Mouse (Mus musculus) intestine, postnatal 0 days (tissue): ENCODE measurements around the gene Adamtsl5. TPM values are rescaled to one million over a fixed set of nuclear protein-coding genes. Genes with fewer than 3 reads are reported as not detected.
A peak's percentile ranks its signal among the peaks of the same experiment; 100 is the strongest.

ENCODE experiments used
- ATAC-seq: fragments of 200-750 bp; cut with Nextera tagmentation; 2 replicates; pipeline ENCODE4 v1.8.0; 2017; ENCODE audit warnings: mild to moderate bottlenecking, moderate TSS enrichment, moderate library complexity
- H3K27ac ChIP-seq: fragments of 300-500 bp; sonication (generic); 2 replicates; pipeline ENCODE4 v1.5.1; 2014; ENCODE audit warnings: mild to moderate bottlenecking, low read depth, low read length, moderate library complexity
- H3K27me3 ChIP-seq: fragments of 300-500 bp; sonication (generic); replicated peaks from 2 replicates; pipeline ENCODE4 v1.6.1; 2014; ENCODE audit warnings: low read length, mixed read lengths; ENCODE audit not compliant: control insufficient read depth, insufficient read depth
- H3K36me3 ChIP-seq: fragments of 300-500 bp; sonication (generic); 2 replicates; pipeline ENCODE4 v1.6.1; 2014; ENCODE audit warnings: mild to moderate bottlenecking, moderate library complexity; ENCODE audit not compliant: control insufficient read depth, insufficient read depth
- H3K4me1 ChIP-seq: fragments of 300-500 bp; sonication (generic); replicated peaks from 2 replicates; pipeline ENCODE4 v1.6.1; 2014; ENCODE audit warnings: antibody characterized with exemption, low read length, mixed read lengths; ENCODE audit not compliant: control insufficient read depth, insufficient read depth
- H3K4me2 ChIP-seq: fragments of 300-500 bp; sonication (generic); replicated peaks from 2 replicates; pipeline ENCODE4 v1.6.1; 2014; ENCODE audit warnings: low read depth, mild to moderate bottlenecking, moderate library complexity
- H3K4me3 ChIP-seq: fragments of 300-500 bp; sonication (generic); 2 replicates; pipeline ENCODE4 v1.5.1; 2014; ENCODE audit warnings: low read depth, low read length
- H3K9ac ChIP-seq: fragments of 300-500 bp; sonication (generic); 2 replicates; pipeline ENCODE4 v1.6.1; 2014; ENCODE audit warnings: mild to moderate bottlenecking, low read depth, low read length
- H3K9me3 ChIP-seq: fragments of 300-500 bp; sonication (generic); 2 replicates; pipeline ENCODE4 v1.6.1; 2016; ENCODE audit warnings: mixed run types; ENCODE audit not compliant: control insufficient read depth
- CTCF ChIP-seq: sonication (generic); IDR thresholded peaks from 2 replicates; pipeline ENCODE4 v1.5.1; 2016; ENCODE audit warnings: low read depth, mild to moderate bottlenecking, control low read depth, antibody characterized with exemption, moderate library complexity
- WGBS: fragments of 180-500 bp; shearing (Covaris S2); extraction: QIAGEN DNeasy Blood & Tissue Kit; methylation state at CpG from one replicate; pipeline ENCODE4 v1.1.7; 2014; 5-methylcytosine and 5-hydroxymethylcytosine counted together
- polyA plus RNA-seq: library from polyadenylated mRNA; unstranded; fragments of >200 nt; fragmentation: Nextera tagmentation; extraction: Ambion mirVana; gene quantifications from 2 replicates; pipeline ENCODE4 v1.2.1, GENCODE M21; 2015

Adamtsl5 gene
- polyA plus RNA-seq, 1 experiment from 2014 or later, result 46.7 TPM

DNA sequence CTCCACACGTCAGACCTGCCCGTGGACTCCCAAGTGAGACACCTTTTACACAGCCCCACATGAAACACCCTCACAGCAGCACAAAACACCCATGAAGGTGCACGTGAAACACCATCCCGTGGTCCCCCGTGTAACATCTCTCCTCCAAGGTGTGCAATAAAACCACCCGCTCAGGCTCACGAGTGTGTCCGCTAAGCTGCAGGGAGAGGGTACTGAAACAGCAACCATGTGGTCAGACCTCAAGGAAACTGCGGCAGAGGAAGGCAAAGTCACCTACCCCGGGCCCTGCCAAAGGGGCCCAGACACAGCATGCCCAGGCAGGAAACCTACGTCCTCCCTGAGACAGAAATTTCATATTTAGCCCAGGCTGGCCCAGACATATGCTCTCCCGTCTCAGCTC, 11.9 kb downstream of the Adamtsl5 start:
- H3K27me3 ChIP-seq, result peaks cover 4% of the 10 kb centered on the region; the same call in 1 of the 2 replicates
- no peak for TF ChIP-seq CTCF
- H3K4me1 ChIP-seq, result 0 out of 2 replicates have a peak, but pooled peaks cover 9% of the 10 kb centered on the region
- no peak overlapping the region for H3K9ac ChIP-seq
- peaks cover 22% of the 10 kb centered on the region for H3K36me3 ChIP-seq
- H3K27ac ChIP-seq, result no peak overlapping the region
- H3K9me3 ChIP-seq, result no peaks in the 10 kb centered on the region
- no peak overlapping the region for H3K4me2 ChIP-seq
- 80% methylated on average over 12 of the region's 12 CpGs for WGBS
- H3K4me3 ChIP-seq, result no peak overlapping the region
- ATAC-seq, result no peak

DNA sequence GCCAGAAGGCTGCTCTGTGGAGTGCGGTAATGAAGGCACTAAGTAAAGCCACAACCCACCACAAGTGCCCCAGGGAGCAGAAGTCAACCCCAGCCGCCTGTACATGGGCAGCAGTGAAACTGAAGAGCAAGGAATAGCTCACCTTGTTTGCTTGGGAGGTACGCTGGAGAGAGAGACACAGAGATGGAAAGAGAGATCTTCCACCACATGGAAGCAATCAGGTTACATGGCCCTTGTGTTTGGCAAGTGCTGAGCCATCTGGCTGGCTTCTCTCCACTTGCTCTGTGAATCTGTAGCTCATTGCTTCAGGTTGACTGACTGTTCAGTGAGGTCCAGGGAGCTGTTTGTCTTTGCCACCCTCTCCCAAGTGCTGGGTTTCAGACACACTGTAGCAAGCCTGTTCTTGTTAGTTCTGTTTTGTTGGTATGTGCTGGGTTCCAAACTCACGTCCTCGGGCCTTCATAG, 15.7 kb downstream of the Adamtsl5 start:
- Histone ChIP-seq H3K4me2 (peak overlapping the region; percentile 81), H3K9me3 (no peaks in the 10 kb centered on the region), H3K27me3 (no peaks in the 10 kb centered on the region), H3K4me1 (no peaks in the 10 kb centered on the region; the same call in 1 of the 2 replicates), H3K4me3 (no peak overlapping the region), H3K9ac (peak overlapping the region; percentile 26; the same call in 1 of the 2 replicates), H3K27ac (peak overlapping the region; percentile 82), H3K36me3 (peaks cover 22% of the 10 kb centered on the region)
- ATAC-seq, result no peak
- 52% methylated on average over 5 of the region's 5 CpGs for WGBS
- no peak for TF ChIP-seq CTCF

DNA sequence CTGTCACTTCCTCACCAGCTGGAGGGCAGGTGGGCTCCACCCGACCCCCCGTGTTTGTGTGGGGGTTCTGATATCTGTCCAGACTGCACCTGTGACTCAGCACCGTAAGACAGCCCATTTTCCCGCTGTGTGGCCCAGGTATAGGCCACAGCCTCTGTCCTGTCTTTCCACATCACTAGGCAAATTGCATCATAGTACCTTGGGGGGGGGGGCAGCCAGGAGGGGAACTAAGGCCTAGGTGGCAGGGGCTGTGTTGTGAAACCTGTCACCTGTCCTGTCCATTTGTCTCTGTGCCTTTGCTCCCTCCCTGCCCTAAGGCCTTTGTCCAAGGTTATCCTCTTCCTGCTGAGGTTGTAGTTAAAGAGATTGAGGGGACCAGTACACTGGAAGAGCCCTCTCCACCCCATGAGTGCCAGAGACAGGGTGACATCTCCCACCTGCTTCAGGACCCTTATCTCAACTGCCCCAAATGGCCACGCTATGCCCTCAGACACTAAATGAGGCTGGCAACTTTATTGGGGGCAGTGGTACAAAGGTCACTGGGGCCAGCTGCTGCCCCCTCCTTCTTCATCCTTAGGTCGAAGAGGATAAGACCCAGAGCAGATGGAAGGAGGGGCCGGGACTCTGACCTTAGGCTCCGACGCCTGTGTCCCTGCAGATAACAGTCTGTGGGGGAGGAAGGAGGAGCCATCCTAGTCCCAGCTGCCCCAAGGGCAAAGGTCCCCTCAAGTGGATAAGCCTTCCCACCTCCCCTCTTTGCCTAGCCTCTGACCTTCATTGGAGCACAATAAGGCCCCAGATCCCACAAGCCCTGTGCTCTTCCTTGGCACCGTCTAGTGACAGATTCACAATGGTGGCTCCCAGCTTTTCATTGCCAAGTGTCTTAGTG, 16.3 kb downstream of the Adamtsl5 start:
- peaks cover 22% of the 10 kb centered on the region for H3K36me3 ChIP-seq
- 31% methylated on average over 10 of the region's 10 CpGs for WGBS
- H3K9ac ChIP-seq, result peak overlapping the region; percentile 26; the same call in 1 of the 2 replicates
- no peak for TF ChIP-seq CTCF
- peak overlapping the region; percentile 82 for H3K27ac ChIP-seq
- no peaks in the 10 kb centered on the region for H3K9me3 ChIP-seq
- H3K27me3 ChIP-seq, result no peaks in the 10 kb centered on the region
- peak overlapping the region; percentile 49 for H3K4me3 ChIP-seq
- no peaks in the 10 kb centered on the region; the same call in 1 of the 2 replicates for H3K4me1 ChIP-seq
- ATAC-seq, result peak; percentile 59
- H3K4me2 ChIP-seq, result peak overlapping the region; percentile 81

DNA sequence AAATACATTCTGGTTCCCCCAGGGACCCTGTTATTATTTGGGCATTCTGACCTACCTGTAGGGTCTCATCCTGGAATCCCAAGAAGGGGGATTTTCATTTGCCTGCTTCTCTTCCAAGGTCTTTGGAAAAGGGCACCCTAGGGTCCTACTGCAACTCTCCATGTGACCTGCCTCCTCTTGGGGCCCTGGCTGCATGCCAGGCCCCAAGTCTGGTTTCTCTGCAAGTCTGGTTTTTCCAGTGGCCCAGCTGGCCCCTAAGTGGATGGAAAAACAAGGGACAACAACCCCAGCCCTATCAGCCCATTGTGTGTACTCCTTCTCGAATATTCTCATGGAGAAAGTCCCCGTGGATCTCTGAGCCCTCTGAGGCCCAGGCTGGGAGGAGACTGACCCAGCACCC, 17.3 kb downstream of the Adamtsl5 start:
- H3K27ac ChIP-seq, result peak overlapping the region; percentile 82
- WGBS, result 36% methylated on average over 2 of the region's 2 CpGs
- ATAC-seq, result no peak
- peak overlapping the region; percentile 44; the same call in 1 of the 2 replicates for H3K9ac ChIP-seq
- H3K27me3 ChIP-seq, result no peaks in the 10 kb centered on the region
- TF ChIP-seq CTCF, result no peak
- no peaks in the 10 kb centered on the region for H3K9me3 ChIP-seq
- peak overlapping the region; percentile 49 for H3K4me3 ChIP-seq
- H3K36me3 ChIP-seq, result peaks cover 20% of the 10 kb centered on the region
- peak overlapping the region; percentile 81 for H3K4me2 ChIP-seq
- H3K4me1 ChIP-seq, result no peaks in the 10 kb centered on the region; the same call in 1 of the 2 replicates

DNA sequence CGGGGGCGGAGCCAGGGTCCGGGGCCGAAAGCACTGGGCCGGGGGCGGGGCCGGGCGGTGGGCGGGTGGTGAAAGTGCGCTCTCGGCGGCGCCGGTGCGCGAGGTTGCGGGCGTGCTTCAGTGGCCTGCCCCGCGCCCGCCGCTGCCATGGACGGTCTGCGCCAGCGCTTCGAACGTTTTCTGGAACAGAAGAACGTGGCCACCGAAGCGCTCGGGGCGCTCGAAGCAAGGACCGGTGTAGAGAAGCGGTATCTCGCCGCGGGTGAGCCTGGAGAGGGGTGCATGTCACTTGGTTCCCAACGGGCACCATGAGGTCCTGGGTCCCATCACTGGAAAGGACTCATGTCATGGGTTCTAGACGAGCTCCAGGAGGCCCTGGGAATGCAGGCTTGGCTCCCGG, 18.1 kb downstream of the Adamtsl5 start:
- Histone ChIP-seq H3K9ac (peak overlapping the region; percentile 43), H3K4me1 (no peaks in the 10 kb centered on the region; the same call in 1 of the 2 replicates), H3K4me2 (peak overlapping the region; percentile 81), H3K36me3 (peaks cover 12% of the 10 kb centered on the region), H3K9me3 (no peaks in the 10 kb centered on the region), H3K27ac (peak overlapping the region; percentile 82), H3K27me3 (no peaks in the 10 kb centered on the region), H3K4me3 (peak overlapping the region; percentile 49)
- no peak for TF ChIP-seq CTCF
- WGBS, result 2% methylated on average over 35 of the region's 41 CpGs
- no peak for ATAC-seq

DNA sequence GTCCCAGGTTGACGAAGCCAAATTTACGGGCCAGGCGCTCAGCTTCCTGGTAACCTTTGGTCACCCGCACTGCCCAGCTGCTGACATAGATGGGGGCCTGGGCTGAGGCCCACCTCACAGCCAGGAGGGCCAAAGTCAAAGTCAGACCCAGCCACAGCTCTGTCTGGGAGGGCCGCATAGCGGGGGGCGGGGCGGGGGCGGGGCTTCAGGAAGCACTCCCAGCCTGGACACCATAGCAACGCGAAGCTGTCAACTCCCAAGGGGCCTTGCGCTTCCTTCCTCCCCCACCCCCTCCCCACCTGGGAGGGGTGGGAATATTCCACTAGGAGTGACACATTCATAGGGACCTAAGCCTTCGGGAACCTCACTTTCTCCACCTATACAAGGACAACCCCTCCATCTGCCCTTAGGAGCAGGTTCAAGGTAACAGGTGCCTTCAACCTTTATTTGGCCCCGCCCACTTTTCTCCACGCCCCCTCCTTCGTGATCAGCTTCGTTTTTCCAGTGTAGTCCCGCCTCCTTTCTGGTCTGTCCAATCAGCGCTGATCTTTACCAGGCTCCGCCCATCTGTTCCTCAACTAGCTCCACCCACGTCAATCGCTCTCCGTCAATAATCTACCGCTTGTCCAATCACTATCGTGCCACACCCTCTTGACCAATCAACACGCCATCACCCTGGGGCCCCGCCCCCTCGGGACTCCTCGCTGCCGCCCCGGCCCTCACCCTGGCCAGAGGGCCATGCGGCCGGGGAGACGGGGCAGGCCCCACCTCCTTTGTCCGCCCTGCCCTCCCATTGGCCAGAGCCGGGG, 18.7 kb downstream of the Adamtsl5 start, which contains the start of the genes Pcsk4 and Reep6:
Pcsk4 (minus strand) TSS at position 226 of the 809 bp plus-strand sequence.
Reep6 (plus strand) TSS at position 681 of the 809 bp plus-strand sequence.
- 2% methylated on average over 36 of the region's 36 CpGs for WGBS
- Histone ChIP-seq H3K4me2 (peak within 1 kb of the TSS; percentile 81), H3K36me3 (peaks cover 6% of the 10 kb centered on the region), H3K27me3 (no peaks in the 10 kb centered on the region), H3K9me3 (no peaks in the 10 kb centered on the region), H3K27ac (peak within 1 kb of the TSS; percentile 82), H3K4me1 (no peaks in the 10 kb centered on the region; the same call in 1 of the 2 replicates), H3K9ac (peak within 1 kb of the TSS; percentile 43), H3K4me3 (peak within 1 kb of the TSS; percentile 49)
- TF ChIP-seq CTCF, result no peak
- ATAC-seq, result peak; percentile 85
